Mouse (Mus musculus) kidney, embryonic 14.5 days (tissue): ENCODE measurements around the gene Atp6v0a1. TPM values are rescaled to one million over a fixed set of nuclear protein-coding genes. Genes with fewer than 3 reads are reported as not detected.
"Not testable (repeated sequence)": the region's sequence is repeated elsewhere in the genome, so short reads cannot be mapped to it uniquely, and the experiment has no call there.

Experiments used
- ATAC-seq: fragments of 200-750 bp; cut with Nextera tagmentation; 2 replicates; pipeline ENCODE4 v1.8.0; 2017; ENCODE audit warnings: moderate number of reproducible peaks, mild to moderate bottlenecking, moderate TSS enrichment, moderate library complexity; ENCODE audit not compliant: low FRiP score, low TSS enrichment
- H3K27ac ChIP-seq: fragments of 300-500 bp; sonication (generic); 2 replicates; pipeline ENCODE4 v1.5.1; 2014; ENCODE audit warnings: low read depth, mild to moderate bottlenecking, low read length, moderate library complexity, mixed read lengths
- H3K27me3 ChIP-seq: fragments of 300-500 bp; sonication (generic); 2 replicates; pipeline ENCODE4 v1.6.1; 2014; ENCODE audit warnings: mild to moderate bottlenecking, low read length; ENCODE audit not compliant: control insufficient read depth, insufficient read depth
- H3K36me3 ChIP-seq: fragments of 300-500 bp; sonication (generic); 2 replicates; pipeline ENCODE4 v1.6.1; 2014; ENCODE audit warnings: low read length, mixed read lengths; ENCODE audit not compliant: control insufficient read depth, insufficient read depth
- H3K4me1 ChIP-seq: fragments of 300-500 bp; sonication (generic); 2 replicates; pipeline ENCODE4 v1.6.1; 2014; ENCODE audit warnings: low read length, mixed read lengths; ENCODE audit not compliant: control insufficient read depth, insufficient read depth
- H3K4me2 ChIP-seq: fragments of 300-500 bp; sonication (generic); replicated peaks from 2 replicates; pipeline ENCODE4 v1.6.1; 2014; ENCODE audit warnings: low read depth, mild to moderate bottlenecking, low read length
- H3K4me3 ChIP-seq: fragments of 300-500 bp; sonication (generic); 2 replicates; pipeline ENCODE4 v1.5.1; 2014; ENCODE audit warnings: mild to moderate bottlenecking, low read length
- H3K9ac ChIP-seq: fragments of 300-500 bp; sonication (generic); 2 replicates; pipeline ENCODE4 v1.6.1; 2014; ENCODE audit warnings: low read depth, mild to moderate bottlenecking, low read length, moderate library complexity
- H3K9me3 ChIP-seq: fragments of 300-500 bp; sonication (generic); 2 replicates; pipeline ENCODE4 v1.6.1; 2016; ENCODE audit warnings: low read length; ENCODE audit not compliant: control insufficient read depth
- WGBS: fragments of 180-500 bp; shearing (Covaris S2); extraction: QIAGEN DNeasy Blood & Tissue Kit; methylation state at CpG from one replicate; pipeline ENCODE4 v1.1.7; 2014; 5-methylcytosine and 5-hydroxymethylcytosine counted together
- polyA plus RNA-seq: library from polyadenylated mRNA; unstranded; fragments of >200 nt; fragmentation: Nextera tagmentation; extraction: Ambion mirVana; gene quantifications from 2 replicates; pipeline ENCODE4 v1.2.1, GENCODE M21; 2014

Atp6v0a1 gene
- polyA plus RNA-seq, 1 experiment from 2014 or later = 38.8 TPM

GRCm38 (mm10) chr11:101001875-101002552 is 7.2 kb upstream of the Atp6v0a1 start:
- not testable (repeated sequence) for H3K4me2 ChIP-seq, H3K36me3 ChIP-seq, H3K9me3 ChIP-seq, H3K27me3 ChIP-seq, ATAC-seq, H3K4me3 ChIP-seq, H3K4me1 ChIP-seq, H3K27ac ChIP-seq, H3K9ac ChIP-seq
- WGBS = 86% methylated on average over 4 of the region's 6 CpGs

GRCm38 (mm10) chr11:101003025-101003685 is 6.1 kb upstream of the Atp6v0a1 start:
- WGBS = 46% methylated on average over 3 of the region's 3 CpGs
- Histone ChIP-seq H3K4me2 (no peak overlapping the region), H3K9ac (no peak overlapping the region), H3K4me1 (0 out of 2 replicates have a peak, but pooled peaks cover 2% of the 10 kb centered on the region), H3K9me3 (no peaks in the 10 kb centered on the region), H3K4me3 (no peak overlapping the region), H3K36me3 (no peaks in the 10 kb centered on the region), H3K27me3 (no peaks in the 10 kb centered on the region), H3K27ac (no peak overlapping the region)
- ATAC-seq = no peak

DNA sequence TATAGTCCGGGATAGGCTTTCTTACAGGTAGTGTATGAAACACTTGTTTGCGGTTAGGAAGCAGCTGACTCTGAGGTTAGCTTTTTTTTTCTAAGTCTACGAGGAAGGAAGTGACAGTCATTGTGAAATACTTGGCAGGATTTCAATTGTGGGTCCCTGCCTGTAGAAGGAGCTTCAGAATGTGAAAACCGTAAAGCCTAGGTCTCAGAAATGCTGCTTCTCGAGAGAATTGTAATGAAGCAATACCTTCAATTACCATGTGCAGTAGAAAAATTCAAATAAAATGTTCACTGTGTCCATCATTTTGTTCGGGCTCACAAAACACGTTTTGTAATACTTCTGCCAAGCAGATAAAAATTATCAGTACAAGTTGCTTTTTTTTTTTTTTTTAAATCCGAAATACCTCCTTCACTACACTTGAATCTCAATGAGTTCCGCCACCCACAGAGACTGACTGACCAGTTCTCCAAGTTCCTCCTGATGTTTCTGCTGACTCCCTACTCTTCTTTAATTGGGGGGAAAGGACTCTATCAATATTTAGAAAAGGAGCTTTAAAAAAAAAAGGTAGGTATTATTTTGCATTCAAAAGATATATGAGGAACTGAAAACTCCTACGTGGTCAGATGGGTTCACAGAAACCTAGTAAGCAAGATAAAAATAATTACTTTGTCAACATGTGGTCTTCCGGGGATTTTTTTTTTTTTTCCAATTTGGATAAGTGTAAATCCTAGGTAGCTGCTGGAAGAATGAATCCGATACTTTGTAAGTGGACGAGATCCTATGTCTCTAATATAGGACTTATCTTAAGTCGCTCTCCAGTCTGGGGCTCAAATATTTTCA is 826 bp upstream of the Atp6v0a1 start:
- Histone ChIP-seq H3K27me3 (no peaks in the 10 kb centered on the region), H3K4me3 (peak overlapping the region; percentile 70), H3K4me2 (peak overlapping the region; percentile 84), H3K27ac (peak overlapping the region; percentile 32; the same call in 1 of the 2 replicates), H3K9ac (no peak overlapping the region), H3K4me1 (peaks cover 12% of the 10 kb centered on the region; the same call in 1 of the 2 replicates), H3K36me3 (peaks cover under 1% of the 10 kb centered on the region; the same call in 1 of the 2 replicates), H3K9me3 (no peaks in the 10 kb centered on the region)
- no peak for ATAC-seq
- WGBS = 53% methylated on average over 14 of the region's 14 CpGs

- no peak for ATAC-seq
- 11% methylated on average over 29 of the region's 29 CpGs for WGBS
- Histone ChIP-seq H3K9ac (peak overlapping the region; percentile 76), H3K4me2 (peak overlapping the region; percentile 84), H3K36me3 (peaks cover 10% of the 10 kb centered on the region; the same call in 1 of the 2 replicates), H3K9me3 (no peaks in the 10 kb centered on the region), H3K4me1 (peaks cover 12% of the 10 kb centered on the region; the same call in 1 of the 2 replicates), H3K27ac (no peak overlapping the region), H3K4me3 (peak overlapping the region; percentile 70), H3K27me3 (no peaks in the 10 kb centered on the region)
These were observed 884 bp downstream of the Atp6v0a1 start for GRCm38 (mm10) chr11:101009888-101010784.

DNA sequence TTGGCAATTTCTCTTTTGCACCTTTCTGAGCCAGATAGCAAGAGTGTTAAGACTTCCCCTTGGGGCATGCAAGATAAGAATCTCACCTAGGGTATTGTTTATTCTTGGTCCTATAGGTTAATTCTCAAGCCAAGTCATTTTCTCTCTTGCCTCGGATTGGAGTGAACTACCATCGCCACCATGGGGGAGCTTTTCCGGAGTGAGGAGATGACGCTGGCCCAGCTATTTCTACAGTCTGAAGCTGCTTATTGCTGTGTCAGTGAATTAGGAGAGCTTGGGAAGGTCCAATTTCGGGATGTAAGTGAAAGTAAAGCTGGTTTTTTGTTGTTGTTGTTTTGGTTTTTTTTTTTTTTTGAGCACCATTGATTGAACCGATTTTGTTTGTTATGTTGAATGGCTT is 2.4 kb downstream of the Atp6v0a1 start:
- H3K36me3 ChIP-seq = peaks cover 10% of the 10 kb centered on the region; the same call in 1 of the 2 replicates
- H3K4me3 ChIP-seq = no peak overlapping the region
- no peaks in the 10 kb centered on the region for H3K9me3 ChIP-seq
- no peak for ATAC-seq
- H3K27me3 ChIP-seq = no peaks in the 10 kb centered on the region
- no peak overlapping the region for H3K9ac ChIP-seq
- no peak overlapping the region for H3K27ac ChIP-seq
- H3K4me2 ChIP-seq = no peak overlapping the region
- 87% methylated on average over 6 of the region's 6 CpGs for WGBS
- H3K4me1 ChIP-seq = peaks cover 12% of the 10 kb centered on the region; the same call in 1 of the 2 replicates

- no peak for ATAC-seq
- H3K4me3 ChIP-seq = no peak overlapping the region
- H3K36me3 ChIP-seq = peaks cover 50% of the 10 kb centered on the region
- H3K27ac ChIP-seq = no peak overlapping the region
- no peak overlapping the region for H3K4me2 ChIP-seq
- no peaks in the 10 kb centered on the region for H3K4me1 ChIP-seq
- 91% methylated on average over 12 of the region's 12 CpGs for WGBS
- no peaks in the 10 kb centered on the region for H3K9me3 ChIP-seq
- no peak overlapping the region for H3K9ac ChIP-seq
- no peaks in the 10 kb centered on the region for H3K27me3 ChIP-seq
These were observed 14.1 kb downstream of the Atp6v0a1 start for GRCm38 (mm10) chr11:101023371-101023770.

DNA sequence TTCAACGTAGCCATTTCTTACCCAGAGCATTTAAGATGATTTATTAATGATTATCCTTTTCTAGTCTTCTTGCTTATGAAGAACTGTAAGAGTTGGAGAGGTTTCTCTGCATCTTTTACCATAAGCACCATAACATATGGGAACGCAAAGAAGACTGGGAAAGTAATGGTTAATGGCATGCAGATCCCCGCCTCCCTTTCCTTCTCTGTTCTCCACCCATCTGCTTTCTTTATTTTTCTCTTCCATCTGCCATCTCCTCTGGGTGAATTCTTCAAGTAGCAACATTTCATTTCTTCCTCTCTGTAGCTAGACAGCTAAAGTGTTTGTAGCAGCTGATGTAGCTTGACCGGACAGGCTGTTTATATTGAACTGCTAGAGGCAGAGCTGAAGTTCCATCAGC is 14.7 kb downstream of the Atp6v0a1 start:
- peaks cover 51% of the 10 kb centered on the region for H3K36me3 ChIP-seq

GRCm38 (mm10) chr11:101027121-101027520 is 17.9 kb downstream of the Atp6v0a1 start:
- Histone ChIP-seq H3K27me3 (no peaks in the 10 kb centered on the region), H3K9ac (no peak overlapping the region), H3K9me3 (no peaks in the 10 kb centered on the region), H3K36me3 (peaks cover 45% of the 10 kb centered on the region), H3K27ac (no peak overlapping the region), H3K4me1 (no peaks in the 10 kb centered on the region), H3K4me2 (no peak overlapping the region), H3K4me3 (no peak overlapping the region)
- no peak for ATAC-seq
- 89% methylated on average over 11 of the region's 11 CpGs for WGBS

More for the DNA sequence above, 14.7 kb downstream of the Atp6v0a1 start:
- 92% methylated on average over 4 of the region's 4 CpGs for WGBS
- H3K9me3 ChIP-seq = no peaks in the 10 kb centered on the region
- ATAC-seq = no peak
- no peaks in the 10 kb centered on the region for H3K4me1 ChIP-seq
- H3K27ac ChIP-seq = no peak overlapping the region
- no peak overlapping the region for H3K4me2 ChIP-seq
- H3K9ac ChIP-seq = no peak overlapping the region
- no peaks in the 10 kb centered on the region for H3K27me3 ChIP-seq
- no peak overlapping the region for H3K4me3 ChIP-seq
